Mouse (Mus musculus): Measurements from ENCODE around the gene Ppp4r2.
"Not testable (repeated sequence)": the region's sequence is repeated elsewhere in the genome, so short reads cannot be mapped to it uniquely, and the experiment has no call there.

The Ppp4r2 gene

GRCm38 (mm10) chr6:100831188-100831587, 2.2 kb upstream of the Ppp4r2 start:
- DNase-seq (ENCODE audit: low spot score) = no peak

GRCm38 (mm10) chr6:100831751-100832150, 1.7 kb upstream of the Ppp4r2 start:
- DNase-seq (ENCODE audit: low spot score) = no peak

GRCm38 (mm10) chr6:100833811-100834481, 524 bp downstream of the Ppp4r2 start:
- DNase-seq (ENCODE audit: low spot score) = peak; percentile 59

- no peak for DNase-seq (ENCODE audit: low spot score)
Observed at GRCm38 (mm10) chr6:100834489-100835160, 1.2 kb downstream of the Ppp4r2 start.

GRCm38 (mm10) chr6:100845058-100845457, 11.6 kb downstream of the Ppp4r2 start:
- no peak for DNase-seq (ENCODE audit: low spot score)

- no peak for DNase-seq (ENCODE audit: low spot score)
Observed at GRCm38 (mm10) chr6:100847264-100847663, 13.8 kb downstream of the Ppp4r2 start.

GRCm38 (mm10) chr6:100848682-100849375, 15.4 kb downstream of the Ppp4r2 start:
- DNase-seq (ENCODE audit: low spot score) = no peak

- DNase-seq (ENCODE audit: low spot score) = peak; percentile 77
Observed at GRCm38 (mm10) chr6:100850671-100851081, 17.3 kb downstream of the Ppp4r2 start.

GRCm38 (mm10) chr6:100851083-100851482, 17.7 kb downstream of the Ppp4r2 start:
- no peak for DNase-seq (ENCODE audit: low spot score)

- no peak for DNase-seq (ENCODE audit: low spot score)
Observed at GRCm38 (mm10) chr6:100865321-100865720, 31.9 kb downstream of the Ppp4r2 start.

- not testable (repeated sequence) for DNase-seq (ENCODE audit: low spot score)
Observed at GRCm38 (mm10) chr6:100865788-100866187, 32.4 kb downstream of the Ppp4r2 start.

GRCm38 (mm10) chr6:100866246-100866645, 32.8 kb downstream of the Ppp4r2 start:
- not testable (repeated sequence) for DNase-seq (ENCODE audit: low spot score)

- no peak for DNase-seq (ENCODE audit: low spot score)
Observed at GRCm38 (mm10) chr6:100868863-100869262, 35.4 kb downstream of the Ppp4r2 start.

GRCm38 (mm10) chr6:100869909-100870308, 36.5 kb downstream of the Ppp4r2 start:
- DNase-seq (ENCODE audit: low spot score) = no peak

GRCm38 (mm10) chr6:100873191-100873590, 39.8 kb downstream of the Ppp4r2 start:
- no peak for DNase-seq (ENCODE audit: low spot score)

- DNase-seq (ENCODE audit: low spot score) = peak; percentile 38
Observed at GRCm38 (mm10) chr6:100875862-100876623, 42.6 kb downstream of the Ppp4r2 start.

GRCm38 (mm10) chr6:100876624-100877017, 43.2 kb downstream of the Ppp4r2 start:
- DNase-seq (ENCODE audit: low spot score) = no peak

- no peak for DNase-seq (ENCODE audit: low spot score)
Observed at GRCm38 (mm10) chr6:100878546-100878945, 45.1 kb downstream of the Ppp4r2 start.

GRCm38 (mm10) chr6:100879607-100880006, 46.2 kb downstream of the Ppp4r2 start:
- DNase-seq (ENCODE audit: low spot score) = no peak

- no peak for DNase-seq (ENCODE audit: low spot score)
Observed at GRCm38 (mm10) chr6:100881657-100882056, 48.2 kb downstream of the Ppp4r2 start.

GRCm38 (mm10) chr6:100882381-100883213, 49.2 kb downstream of the Ppp4r2 start:
- peak; percentile 70 for DNase-seq (ENCODE audit: low spot score)

All from yolk sac, embryonic 10.5 days (tissue).